Mouse (Mus musculus): ENCODE measurements around the gene Cox6a2.

Cox6a2 gene

DNA sequence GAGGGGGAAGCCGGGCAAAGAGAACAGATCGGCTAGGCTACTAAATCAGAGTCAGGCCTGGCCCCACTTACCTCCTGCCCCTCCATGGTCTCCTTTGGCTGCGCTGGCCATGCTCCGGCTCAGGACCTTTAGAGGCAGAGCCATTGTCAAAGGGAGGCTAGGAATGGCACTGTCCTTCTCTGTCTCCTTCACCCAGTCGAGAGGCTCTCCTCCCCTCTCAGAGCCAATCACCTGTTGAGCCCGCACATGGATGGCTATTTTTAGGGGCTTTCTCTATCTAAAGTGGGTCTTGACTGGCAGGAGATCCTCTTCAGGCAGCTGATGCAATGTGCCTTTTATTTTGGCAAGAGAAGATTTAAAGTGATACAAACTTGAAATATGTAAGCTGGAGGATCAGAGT, at the start of gene Cox6a2:
Gene Cox6a2, minus strand, starts transcription at position 236 of the 400 bp plus-strand sequence.
- DNase-seq (ENCODE audit: low read depth) = no peak

DNA sequence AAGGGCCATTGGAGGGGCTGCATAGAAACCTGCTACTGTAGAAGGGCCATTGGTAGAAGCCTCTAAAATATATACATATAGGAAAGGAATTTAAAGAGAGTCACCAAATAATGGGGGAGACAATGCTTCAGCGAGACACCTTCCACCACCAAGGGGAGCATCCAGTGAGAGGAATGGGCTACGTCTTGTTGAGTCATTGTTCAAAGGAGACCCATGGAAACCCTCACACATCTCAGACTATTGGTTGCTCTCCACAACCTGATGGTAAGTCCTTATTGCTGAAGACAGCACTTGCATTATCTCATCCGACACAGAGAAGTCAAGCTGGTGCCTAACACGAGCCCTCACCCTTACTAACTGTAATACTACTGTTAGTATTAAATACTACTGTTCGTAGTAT, 49.6 kb upstream of the Cox6a2 start:
- no peak for DNase-seq (ENCODE audit: low read depth)

DNA sequence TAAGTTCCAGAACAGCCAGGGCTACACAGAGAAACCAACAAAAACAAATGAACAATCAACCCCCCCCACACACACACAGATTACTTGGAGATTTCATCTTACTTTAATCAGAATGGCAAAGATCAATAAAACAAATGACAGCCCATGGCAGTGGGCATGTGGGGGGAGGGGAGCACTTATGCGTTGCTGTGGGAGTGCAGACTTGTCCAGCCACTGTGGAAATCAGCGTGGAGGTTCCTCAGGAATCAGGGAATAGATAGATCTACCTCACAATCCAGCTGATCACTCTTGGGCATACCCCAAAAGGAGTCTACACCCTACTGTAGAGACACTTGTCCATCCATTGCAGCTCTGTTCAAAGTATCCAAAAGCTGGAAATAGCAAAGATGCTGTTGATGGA, 48.8 kb upstream of the Cox6a2 start:
- DNase-seq (ENCODE audit: low read depth) = no peak

DNA sequence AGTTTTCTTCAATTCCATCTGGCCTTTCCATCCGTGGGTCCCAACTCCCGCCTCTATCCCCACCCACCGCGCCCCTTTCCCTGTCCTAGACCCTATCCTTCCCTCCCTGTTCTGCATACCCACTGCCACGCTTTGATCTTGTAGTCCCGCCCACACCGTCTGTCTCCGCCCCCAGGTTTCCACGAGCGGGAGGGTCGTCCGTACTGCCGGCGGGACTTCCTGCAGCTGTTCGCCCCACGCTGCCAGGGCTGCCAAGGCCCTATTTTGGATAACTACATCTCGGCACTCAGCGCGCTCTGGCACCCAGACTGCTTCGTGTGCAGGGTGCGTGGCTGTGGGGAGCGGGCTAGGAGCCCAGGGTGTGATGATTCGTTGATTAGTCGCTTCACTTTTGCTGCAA, 46.4 kb upstream of the Cox6a2 start:
- DNase-seq (ENCODE audit: low read depth) = peak; percentile 66

DNA sequence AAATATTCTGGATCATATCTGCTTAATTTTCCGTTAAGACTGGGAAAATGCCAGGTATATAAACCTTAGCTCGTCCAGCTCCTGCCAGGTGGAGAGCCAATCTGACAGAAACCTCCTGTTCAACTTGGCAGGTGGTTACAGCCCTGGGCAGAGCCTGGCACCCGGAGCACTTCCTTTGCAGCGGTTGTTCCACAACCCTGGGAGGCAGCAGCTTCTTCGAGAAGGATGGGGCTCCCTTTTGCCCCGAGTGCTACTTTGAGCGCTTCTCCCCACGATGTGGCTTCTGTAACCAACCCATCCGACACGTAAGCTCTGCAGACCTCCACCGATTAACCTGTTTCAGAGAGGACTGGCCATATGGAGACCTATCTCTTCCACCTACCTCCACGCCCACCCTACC, 45.8 kb upstream of the Cox6a2 start:
- no peak for DNase-seq (ENCODE audit: low read depth)

DNA sequence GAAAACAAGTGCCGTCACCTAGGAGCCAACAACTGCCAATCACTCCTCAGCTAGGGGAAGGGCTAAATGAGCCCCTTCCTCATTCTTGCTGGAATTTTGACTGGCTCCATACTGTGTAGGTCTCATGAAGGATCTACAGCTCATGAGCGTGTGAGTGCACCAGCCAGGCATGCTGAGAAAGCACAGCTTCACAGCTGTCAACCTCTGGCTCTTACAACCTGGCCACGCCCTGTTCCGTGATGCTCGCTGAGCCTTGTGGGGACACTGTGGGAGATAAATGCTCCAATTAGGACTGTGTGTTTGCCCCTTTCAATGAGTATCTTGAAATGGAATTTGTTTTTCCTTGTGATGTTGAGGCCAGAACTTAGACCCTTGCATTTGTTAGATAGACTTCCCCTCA, 43.8 kb upstream of the Cox6a2 start:
- DNase-seq (ENCODE audit: low read depth) = no peak

DNA sequence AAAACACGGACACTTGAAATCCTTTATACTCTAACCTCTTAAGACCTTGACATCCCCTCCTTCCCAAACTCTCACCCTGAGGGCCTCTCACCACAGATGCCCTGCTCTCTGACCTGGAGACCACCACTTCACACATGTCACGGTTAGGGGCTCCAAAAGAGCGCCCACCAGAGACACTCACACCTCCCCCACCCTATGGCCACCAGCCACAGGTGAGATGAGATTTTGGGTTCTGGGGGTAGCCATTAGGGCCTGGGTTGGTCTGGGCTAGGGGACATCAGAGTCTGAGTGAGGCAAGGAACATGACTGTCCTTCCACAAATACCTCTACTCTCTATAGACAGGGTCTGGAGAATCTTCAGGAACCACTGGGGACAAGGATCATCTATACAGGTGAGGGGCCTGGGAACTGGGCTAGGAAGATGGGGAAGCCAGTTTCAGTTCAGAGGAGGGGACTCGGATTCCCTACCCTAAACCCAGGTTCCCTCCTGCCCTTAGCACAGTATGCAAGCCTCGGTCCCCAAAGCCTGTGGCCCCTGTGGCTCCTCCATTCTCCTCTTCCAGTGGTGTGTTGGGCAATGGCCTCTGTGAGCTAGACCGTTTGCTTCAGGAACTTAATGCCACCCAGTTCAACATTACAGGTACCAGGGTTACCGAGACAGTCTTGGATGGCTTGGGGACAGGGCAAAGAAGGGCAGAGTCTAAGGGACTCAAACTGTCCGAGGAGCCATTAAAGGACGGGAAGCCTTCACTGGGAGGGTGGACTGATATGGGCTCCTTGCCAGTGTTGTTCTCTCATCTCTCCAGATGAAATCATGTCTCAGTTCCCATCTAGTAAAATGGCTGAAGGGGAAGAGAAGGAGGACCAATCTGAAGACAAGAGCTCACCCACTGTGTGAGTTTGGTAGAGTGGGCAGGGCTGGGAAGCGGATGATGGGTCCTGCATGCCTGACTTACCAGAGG, 42.2 kb upstream of the Cox6a2 start:
- no peak for DNase-seq (ENCODE audit: low read depth)

DNA sequence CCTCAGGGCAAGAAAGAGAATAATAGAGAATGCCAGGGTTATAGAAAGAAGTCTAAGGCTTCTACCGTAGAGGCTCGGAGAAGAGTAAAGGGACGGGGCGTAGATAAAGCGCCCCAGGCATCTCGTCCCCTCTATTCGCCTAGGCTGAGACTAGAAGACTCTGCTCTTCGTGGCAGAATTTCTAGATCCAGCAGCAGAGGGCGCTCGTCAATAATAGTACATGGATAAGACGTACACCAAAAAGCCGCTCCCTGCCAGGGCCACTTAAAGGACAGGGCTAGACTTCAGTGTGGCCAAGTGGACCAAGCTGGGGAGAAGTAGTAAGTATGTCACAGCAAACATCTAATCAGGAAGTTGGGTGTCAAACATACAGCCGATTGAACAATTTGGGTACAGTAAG, 41.3 kb upstream of the Cox6a2 start:
- peak; percentile 84 for DNase-seq (ENCODE audit: low read depth)

DNA sequence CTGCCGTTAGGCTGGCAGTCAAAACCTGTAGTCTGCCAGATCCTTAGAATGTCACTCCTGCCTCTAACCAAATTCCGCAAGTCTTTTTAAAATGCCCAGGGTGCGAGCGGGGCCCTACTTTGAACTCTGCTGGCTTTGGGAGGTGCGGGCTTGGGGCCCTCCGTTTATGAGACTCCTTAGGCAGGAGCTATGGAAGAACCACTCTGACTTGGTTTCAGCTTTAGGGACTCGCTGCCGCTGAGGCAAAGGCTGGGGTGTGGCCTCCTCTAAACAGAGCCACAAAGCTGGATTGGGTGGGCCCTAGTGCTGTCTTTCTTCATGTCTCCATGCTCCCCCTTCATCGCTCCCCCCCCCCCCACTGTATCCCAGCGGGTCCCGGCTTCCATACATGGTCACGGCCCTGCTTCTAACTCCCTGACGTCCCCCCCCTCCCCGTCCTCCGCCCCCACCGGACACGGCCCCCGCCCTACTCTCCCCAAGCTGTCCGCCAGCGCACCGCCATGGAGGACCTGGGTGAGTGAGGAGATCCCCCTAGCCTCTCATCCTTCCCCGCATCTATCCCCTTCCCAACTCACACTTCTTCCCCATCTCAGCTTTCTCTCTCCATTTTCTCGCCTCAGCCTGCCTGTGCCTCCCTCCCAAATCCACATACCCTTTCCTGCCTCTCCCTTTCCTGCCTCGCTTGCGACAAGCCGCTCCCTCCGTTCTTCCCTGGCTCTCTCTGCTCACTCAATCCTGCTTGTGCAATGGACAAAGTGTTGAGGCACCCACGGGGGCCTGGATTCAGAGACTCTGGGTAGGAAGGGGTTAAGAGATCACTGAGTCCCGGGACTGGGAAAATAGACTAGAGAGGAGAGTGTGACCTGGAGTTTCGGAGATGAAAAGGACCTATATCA, 40.6 kb upstream of the Cox6a2 start, which contains the start of gene Tgfb1i1:
Gene Tgfb1i1, plus strand, starts transcription at position 317 of the 896 bp plus-strand sequence.
- no peak for DNase-seq (ENCODE audit: low read depth)

DNA sequence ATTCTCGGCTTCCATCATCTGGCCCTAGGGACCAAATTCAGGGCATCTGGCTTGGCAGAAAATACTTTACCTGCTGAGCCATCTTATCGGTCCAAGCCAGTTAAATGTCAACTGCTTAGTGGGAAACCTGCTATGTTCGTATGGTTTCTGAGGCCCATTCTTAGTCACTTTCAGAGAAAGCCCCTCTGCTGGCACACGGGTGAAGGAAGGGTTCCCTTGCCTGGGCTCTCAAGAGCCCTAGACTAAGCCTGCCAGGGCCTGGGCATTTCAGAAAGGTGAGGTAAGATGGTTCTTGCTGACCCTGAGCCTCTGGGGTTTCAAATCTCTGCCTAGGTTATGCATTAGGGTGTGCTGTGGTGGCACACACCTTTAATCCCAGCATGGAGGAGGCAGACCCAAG, 39.4 kb upstream of the Cox6a2 start:
- no peak for DNase-seq (ENCODE audit: low read depth)

DNA sequence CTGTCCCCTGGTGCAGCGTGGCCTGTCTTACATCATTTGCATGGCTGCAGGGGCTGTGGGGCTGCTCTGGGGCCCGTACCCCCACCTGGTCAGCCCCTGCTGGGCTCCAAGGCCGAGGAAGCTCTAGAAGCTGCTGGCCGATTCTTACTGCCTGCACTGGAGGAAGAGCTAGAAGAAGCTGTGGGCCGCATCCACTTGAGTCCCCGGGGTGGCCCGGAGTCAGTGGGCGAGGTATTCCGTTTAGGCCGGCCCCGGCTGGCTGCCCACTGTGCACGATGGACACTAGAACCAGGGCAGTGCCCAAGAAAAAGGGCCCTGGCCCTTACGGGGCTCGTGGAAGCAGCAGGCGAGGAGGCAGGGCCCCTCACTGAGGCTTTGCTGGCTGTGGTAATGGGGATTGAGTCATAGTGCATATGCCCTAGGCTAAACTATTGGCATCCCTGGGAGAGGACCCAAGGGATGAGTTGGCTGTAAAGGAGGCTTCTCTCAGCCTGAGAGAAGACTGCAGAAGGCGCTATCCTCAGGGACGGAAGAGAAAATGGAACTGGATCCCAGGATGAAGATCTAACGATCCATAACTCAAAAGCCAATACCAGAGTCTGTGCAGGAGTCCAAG, 38.3 kb upstream of the Cox6a2 start:
- DNase-seq (ENCODE audit: low read depth) = no peak

DNA sequence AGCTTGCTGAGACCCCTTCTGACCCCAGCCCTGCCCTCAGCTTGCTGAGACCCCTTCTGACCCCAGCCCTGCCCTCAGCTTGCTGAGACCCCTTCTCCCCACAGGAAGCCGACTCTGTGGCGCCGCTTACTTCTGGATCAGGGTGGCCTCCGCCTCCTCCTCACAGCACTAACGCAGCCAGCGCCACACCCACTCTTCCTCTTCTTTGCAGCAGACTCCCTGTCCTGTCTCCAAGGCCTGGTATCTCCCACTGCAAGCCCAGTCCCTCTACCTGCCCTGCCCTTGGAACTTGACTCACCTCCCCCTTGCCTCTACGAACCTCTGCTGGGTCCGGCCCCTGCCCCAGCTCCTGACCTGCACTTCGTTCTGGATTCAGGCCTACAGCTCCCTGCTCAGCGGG, 37.7 kb upstream of the Cox6a2 start:
- no peak for DNase-seq (ENCODE audit: low read depth)

DNA sequence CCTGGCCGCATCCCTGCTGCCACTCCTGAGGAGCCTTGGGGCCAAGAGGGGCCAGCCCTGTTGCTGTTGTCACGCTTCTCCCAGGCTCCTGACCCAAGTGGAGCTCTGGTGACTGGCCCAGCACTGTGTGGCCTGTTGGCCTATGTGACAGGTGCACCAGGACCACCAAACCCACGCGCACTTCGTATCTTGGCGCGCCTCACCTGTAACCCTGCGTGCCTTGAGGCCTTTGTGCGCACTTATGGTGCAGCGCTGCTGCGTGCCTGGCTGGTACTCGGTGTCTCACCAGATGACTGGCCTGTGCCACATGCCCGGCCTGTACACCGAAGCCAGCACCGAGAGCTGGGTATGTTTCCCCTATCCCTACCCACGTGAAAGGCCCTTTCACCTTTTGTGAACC, 36.1 kb upstream of the Cox6a2 start:
- no peak for DNase-seq (ENCODE audit: low read depth)

DNA sequence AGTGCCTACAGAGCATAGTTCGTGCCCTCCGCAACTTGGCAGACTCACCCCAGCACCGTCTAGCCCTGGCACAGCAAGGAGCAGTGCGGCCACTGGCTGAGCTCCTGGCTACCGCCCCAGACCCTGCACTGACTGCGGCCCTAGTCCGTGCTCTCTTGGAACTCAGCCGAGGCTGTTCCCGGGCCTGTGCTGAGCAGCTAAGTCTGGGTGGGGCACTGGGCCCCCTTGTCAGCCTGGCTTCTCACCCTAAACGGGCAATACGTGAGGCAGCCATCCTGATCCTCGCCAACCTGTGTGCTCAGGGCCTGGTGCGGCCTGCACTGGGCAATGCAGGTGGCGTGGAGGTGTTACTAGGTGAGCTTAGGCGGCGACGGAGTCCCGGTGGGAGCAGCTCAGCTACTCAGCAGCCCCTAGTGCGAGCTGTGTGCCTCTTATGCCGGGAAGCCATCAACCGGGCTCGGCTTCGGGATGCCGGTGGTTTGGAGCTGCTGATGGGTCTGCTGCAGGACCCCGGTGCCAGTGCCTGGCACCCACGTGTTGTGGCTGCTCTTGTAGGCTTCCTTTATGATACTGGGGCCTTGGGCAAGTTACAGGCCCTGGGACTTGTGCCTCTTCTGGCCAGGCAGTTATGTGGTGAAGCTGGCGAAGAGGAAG, 34.1 kb upstream of the Cox6a2 start:
- no peak for DNase-seq (ENCODE audit: low read depth)

DNA sequence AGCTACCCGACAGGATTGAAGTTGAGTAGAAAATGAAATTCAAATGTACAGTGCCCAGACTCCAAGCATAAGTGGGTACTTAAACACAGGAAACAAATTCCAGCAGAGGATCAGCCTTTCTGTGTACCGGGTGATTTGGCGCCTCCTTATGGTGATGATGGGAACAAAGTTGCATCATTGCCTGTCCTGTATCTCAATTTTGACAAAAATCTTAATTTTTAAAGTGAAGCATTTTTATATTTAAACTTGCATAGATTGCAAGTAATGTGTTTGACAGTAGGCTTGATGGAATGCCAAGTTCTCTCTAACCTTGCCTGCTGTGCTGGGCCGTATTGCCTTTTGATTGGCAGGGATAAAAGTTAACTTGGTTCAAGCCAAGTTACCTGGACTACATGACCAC, 32.8 kb upstream of the Cox6a2 start:
- DNase-seq (ENCODE audit: low read depth) = peak; percentile 75

DNA sequence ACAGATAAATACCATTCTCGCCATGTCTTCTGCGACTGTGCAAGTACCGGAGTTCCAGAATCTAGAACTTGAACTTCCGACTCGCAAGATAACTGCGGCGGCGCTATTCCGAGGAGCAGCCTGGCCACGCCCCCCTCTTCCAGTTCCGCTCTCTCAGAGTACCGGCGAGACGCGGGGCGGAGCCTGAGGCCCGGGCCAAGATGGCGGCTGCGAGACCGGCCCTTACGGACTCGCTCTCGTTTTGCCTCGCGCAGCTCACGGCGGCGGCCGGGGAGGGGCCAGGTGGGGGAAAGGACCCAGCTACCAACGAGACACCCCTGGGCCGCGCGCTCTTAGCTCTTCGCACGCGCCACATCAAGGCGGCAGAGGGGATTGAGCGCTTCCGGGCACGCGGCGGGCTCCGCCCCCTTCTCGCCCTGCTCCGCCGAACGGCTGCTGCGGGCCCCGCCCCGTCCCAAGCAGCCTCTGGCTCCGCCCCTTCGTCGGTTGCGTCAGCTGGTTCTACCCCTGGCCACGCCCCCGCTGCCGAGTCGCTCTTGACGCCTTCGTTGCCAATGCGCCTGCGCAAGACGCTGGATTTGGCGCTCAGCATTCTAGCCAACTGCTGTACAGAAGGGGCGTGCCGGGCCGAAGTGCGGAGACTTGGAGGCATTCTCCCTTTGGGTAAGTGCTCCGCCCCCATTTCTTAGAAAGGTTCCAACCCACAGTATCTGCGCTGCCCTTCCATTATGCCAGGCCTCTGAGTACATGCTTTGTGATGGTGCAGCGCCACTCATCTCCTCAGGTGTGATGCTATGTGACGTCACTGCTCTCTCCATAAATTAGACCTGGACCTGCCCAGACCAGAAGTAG, 32.0 kb upstream of the Cox6a2 start, which contains the start of gene 9130023H24Rik:
Gene 9130023H24Rik, minus strand, starts transcription at position 105 of the 852 bp plus-strand sequence.
- peak; percentile 100 for DNase-seq (ENCODE audit: low read depth)

DNA sequence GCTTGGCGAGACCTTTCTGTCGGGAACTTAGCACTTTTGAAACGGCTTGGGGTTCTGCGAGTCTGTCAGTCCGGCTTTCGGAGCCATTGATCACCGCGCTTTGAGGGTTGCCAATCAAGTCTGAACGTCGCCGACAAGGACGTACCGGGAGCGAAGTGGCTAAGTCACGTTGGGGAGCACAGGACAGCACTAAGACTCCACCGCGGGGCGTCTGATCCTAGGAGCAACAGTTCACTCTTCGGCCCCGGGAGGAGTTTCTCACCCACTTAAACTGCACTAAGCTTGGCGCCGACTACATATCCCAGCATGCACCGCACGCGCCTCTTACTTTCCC, 31.4 kb upstream of the Cox6a2 start:
- no peak for DNase-seq (ENCODE audit: low read depth)

DNA sequence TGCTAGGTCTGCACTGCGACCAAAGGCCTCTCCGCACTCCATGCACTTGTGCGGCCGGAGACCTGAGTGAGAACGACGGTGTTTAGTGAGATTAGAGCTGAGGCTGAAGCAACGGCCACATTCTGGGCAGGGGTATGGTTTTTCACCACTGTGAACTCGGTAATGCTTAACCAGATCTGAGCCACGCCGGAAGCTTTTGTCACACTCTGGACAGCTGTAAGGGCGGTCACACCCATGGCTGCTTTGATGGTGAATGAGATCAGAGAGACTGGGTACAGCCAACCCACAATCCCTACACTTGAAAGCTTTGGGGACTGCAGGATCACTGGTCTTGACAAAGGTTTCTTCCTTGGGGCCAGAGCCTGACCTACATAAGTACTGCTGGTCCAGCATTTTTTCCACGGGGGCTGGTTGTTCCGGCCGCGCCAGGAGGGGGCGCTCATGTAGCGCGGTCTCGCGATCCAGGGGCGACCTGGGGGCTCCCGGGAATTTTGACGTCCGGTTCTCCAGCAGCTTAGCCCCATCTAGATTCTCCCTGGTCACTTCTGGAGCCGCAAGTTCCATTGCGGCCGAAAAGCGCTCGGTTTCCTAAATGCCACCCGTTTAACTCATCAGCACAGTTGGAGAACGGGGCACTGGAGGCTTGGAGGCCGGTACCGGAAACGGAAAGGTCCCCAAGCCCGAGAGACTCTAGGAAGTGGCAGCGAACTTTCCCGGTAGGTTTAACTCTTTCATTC, 30.8 kb upstream of the Cox6a2 start, which contains the start of gene Armc5:
Gene Armc5, plus strand, starts transcription at position 487 of the 737 bp plus-strand sequence.
- DNase-seq (ENCODE audit: low read depth) = peak; percentile 79

DNA sequence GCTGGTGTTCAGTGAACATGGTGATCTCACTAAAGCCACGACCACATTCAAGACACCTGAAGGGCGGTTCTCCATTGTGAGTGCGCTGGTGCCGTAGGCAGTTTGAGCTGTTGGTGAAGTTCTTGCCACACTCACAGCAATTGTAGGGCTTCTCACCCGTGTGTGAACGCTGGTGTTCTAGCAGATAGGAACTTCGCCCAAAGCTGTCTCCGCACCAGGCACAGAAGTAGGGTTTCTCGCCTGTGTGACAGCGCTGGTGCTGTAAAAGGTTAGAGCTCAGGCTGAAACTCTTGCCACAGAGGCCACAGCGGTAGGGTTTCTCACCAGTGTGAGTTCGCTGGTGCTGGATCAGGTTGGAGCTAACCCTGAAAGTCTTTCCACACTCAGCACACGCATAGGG, 30.2 kb upstream of the Cox6a2 start:
- no peak for DNase-seq (ENCODE audit: low read depth)

DNA sequence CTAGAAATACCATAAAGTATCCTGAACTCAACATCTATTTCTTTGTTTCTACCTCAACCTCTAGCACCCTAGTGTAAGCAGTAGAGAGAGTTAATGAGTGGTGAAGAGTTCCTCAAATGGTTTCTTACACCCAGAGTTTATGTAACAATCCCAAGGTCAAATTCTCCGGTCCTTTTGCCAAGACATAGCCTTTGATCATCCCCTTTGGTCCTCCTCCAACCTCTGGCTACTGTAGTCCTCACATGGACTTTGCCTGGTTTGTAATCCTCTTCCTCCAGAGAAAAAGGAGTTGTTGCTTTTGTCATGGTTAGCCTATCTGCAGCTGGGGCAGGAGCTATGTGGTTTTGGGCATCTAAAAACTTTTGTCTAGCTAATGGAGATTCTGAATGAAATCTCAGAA, 29.3 kb upstream of the Cox6a2 start:
- DNase-seq (ENCODE audit: low read depth) = no peak

Measured in naive thymus-derived CD4-positive, alpha-beta T cell, adult 2 months (primary cell).